Mouse (Mus musculus): ENCODE measurements around the gene Ppig.
"Not testable (repeated sequence)": the region's sequence is repeated elsewhere in the genome, so short reads cannot be mapped to it uniquely, and the experiment has no call there.

GRCm38 (mm10) chr2:69677215-69677614 lies 45.1 kb upstream of the Ppig start:
- TF ChIP-seq EP300 (IDR thresholded peaks at IDR 0.05; ENCODE audit: insufficient read depth, low read depth, low read length); CTCF (IDR thresholded peaks at IDR 0.05); POLR2A (IDR thresholded peaks at IDR 0.05; ENCODE audit: insufficient read depth, low read depth, low read length): not testable (repeated sequence)

All from heart, adult 2 months (tissue).